Mouse (Mus musculus): ENCODE results near the gene Nol7.

GRCm38 (mm10) chr13:43399576-43399975 is 1.4 kb downstream of the Nol7 start:
- TF ChIP-seq POLR2A (IDR thresholded peaks at IDR 0.05; ENCODE audit: insufficient read depth, low read depth, low read length) (no peak), CTCF (IDR thresholded peaks at IDR 0.05; ENCODE audit: insufficient read depth, low read depth, low read length) (no peak)
